Mouse (Mus musculus) heart, postnatal 10 days (tissue): Measurements from ENCODE around the gene Proser2. TPM values are rescaled to one million over a fixed set of nuclear protein-coding genes. Genes with fewer than 3 reads are reported as not detected.
"Not testable (repeated sequence)": the region's sequence is repeated elsewhere in the genome, so short reads cannot be mapped to it uniquely, and the experiment has no call there.

Source experiments
- DNase-seq, 2 experiments: peaks; one replicate each; pipeline ENCODE4 v3.0.0; 2021
- intact Hi-C: fragments of 180-260 bp; cut with DNase I; formaldehyde crosslinking; loops from one replicate; pipeline ENCODE4 v1.15.1; 2025
- total RNA-seq, 2 experiments: library from RNA; stranded (reverse); gene quantifications; 2 replicates each; pipeline ENCODE4 v1.2.3; 2021

Proser2 gene
- total RNA-seq, 2 experiments from 2014 or later: 10.7 to 37.7 TPM

DNA sequence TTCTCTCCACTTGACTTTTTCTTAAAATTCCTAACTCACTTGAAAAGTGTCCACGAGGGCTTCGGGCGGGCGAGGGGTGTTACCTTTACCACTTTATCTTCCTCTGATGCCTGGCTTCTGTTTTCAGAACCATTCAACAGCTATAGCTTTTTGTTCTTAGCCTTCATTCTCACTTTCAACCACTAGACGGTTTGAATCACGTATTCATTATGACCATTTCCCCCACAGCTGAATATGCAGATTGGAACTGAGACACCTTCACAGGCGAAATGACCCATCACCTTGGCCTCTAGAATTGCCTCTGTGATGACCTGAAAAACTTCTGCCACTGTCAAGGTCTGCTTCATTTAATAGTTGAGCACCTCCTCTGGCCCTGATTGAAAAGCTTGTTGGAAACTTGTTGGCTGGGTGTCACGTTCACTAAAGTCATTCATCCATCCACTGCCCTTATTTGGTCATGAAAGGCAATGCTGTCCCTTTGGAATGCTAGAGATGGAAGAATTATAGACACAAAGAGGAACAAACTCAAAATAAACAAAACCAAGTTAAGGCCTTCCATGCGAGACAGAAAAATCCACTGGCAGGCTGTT is 10.7 kb upstream of the Proser2 start:
- no peak for DNase-seq
- intact Hi-C loops: no loop called here

DNA sequence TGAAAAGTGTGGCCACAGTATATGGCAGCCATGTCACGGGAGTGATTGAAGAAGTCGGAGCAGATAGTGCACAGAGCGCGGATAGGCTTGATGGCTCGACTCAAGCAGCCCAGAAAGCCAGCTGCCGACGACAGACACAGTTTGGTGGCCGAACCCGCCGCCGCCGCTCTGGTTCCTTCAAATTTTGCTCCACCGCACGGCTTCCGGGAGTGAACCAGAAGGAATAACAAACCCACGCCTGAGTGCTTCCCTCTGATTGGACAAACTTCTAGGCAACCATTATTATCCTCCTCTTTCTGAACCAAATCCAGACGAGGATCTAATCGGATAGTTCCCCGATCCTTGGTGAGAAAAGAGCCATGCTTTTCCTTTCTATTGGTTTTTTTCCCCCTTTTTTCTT is 3.9 kb upstream of the Proser2 start:
- intact Hi-C loops: no loop called here
- no peak for DNase-seq

DNA sequence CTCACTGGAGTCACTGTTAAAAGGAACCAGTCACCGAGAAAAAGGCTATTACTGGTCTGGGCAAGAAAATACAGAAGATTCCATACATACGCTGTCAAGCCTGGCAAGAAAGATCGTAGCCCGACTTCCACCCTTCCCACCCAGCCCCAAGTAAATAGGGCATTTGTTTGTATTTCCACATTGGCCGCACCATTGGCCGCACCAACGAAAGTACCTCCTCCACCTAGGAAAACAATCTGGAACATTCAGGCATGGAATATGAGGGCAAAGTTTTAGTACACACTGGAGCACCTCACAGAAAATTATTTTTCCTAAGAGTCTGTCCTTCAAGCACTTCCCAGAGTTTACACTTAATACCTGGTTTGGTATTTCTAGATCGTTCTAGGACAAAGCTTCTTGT is 1.1 kb downstream of the Proser2 start:
- intact Hi-C loops: no loop called here
- DNase-seq: no peak

DNA sequence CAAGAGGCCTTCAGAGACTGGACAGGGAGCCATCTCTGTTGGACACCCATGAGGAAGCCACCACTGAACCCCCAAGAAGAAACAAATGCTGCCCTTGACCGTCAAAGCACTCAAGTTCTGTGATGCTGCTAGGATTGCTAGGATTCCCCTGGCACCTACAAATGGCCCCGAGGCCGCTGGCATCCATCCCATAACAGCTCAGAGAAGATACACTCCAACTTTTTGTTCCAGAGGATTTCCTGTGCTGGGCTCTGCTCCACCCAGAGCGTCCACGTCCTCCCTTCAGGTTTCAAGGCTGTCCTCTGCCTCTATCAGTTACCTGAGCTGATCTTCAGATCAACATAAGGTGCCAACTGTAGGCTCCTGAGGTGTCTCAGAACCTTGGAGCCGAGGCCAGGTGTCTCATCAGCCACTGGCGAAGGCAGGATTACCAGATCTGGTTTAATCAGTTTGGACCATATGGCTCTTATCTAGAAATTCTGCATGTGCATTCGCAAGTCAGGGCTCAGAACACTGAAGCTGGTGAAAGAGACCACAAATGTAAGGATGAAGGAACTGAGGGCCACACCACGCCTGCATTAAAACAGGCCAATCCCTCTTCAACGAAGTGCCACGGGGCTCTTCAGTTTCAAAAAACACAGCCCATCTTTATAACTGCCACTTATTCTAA is 1.7 kb downstream of the Proser2 start:
- peak; percentile 43 to 47 for DNase-seq
- intact Hi-C loops: no loop called here

DNA sequence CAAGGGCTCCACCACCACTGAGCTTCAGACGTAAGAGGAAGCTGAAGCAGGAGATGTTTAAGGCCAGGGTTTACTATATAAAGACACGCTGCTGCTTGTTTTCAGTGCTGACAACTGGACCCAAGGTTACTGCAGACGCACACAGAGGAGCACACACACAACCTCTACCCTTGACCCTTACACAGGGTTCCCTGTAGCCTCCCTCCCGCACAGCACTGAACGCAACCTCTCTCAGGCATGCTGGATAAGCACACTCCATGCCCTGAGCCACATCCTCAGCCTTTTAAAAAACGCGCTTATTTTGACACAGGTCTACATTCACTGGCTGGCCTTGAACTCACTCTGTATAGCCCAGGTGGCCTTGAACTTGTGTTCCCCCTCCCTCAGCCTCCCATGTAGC is 7.0 kb downstream of the Proser2 start:
- DNase-seq: no peak
- intact Hi-C loops: no loop called here

DNA sequence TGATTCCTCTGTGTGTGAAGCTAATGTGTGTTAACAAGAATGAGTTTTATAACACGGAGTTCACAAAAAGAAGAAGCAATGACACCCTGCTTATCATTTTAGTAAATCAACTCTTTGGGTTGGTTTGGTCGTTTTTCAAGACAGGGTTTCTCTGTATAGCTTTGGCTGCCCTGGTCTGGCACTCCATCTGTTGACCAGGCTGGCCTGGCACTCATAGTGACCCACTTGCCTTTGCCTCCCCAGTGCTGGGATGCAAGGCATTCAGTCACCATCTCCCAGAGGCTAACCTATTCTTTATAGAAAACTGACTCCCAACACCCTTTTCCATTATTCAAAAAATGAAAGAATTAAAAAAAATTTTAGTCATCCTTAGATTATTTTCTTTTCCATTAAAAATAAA is 8.9 kb downstream of the Proser2 start:
- intact Hi-C loops: no loop called here
- no peak for DNase-seq

DNA sequence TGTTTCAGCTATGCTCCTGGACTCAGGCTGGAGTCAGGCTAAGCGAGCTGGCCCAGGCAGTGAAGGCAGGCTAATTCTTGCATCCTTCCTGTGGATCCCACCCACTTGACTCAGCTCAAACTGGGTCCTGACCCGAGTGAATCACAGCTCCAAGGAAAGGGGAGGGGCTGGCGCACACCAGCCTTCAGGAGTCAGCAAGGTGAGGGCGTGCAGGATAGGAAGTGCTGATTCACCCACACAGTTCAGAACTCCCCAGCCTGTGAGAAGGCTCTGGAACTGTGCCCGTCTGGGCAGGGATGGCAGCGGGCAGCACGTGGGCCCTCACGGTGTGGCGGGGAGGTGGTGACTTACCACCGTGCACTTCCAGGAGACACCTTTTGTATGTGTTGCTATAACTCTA is 11.8 kb downstream of the Proser2 start:
- intact Hi-C loops: no loop called here
- DNase-seq: peak; percentile 79 to 81

DNA sequence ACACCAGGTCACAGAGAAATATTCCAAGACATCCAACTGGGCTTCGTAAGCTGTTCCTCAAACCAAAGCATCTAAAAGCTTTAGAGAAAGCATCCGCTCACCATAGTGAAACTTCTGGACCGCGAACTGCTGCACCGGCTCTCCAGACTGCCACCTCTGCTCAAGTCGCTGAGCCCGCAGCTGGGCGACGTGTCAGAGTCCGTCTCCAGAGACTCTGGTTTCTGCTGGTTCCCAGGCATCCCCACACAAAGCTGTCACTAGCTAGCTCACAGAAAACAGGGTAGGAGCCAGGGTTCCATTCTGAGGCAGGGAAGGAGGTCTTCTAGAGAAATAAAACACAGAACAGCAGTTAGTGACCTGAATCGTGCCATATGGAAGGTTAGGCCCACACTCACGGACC is 16.2 kb downstream of the Proser2 start:
- no peak for DNase-seq
- intact Hi-C loops: no loop called here

DNA sequence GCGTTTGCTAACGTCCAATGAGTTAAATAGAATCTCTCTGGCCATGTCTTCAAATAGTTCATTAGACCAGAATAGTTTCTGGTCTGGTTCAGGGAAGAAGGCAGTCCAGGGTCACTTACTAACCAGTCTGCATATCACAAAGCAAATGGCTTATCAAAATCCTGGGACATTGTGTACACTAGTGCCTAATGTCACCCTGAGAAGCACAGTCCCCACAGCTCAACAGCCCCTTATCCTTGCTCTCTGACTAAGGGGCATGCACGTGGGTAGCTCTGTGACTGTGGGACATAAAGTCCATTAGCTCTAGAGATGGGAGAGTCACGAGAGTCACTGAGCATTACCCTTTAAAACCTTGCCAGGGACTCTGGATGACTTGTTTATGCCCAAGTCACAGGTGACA is 17.4 kb downstream of the Proser2 start:
- intact Hi-C loops: no loop called here
- peak in 1 of 2 experiments; percentile 48 for DNase-seq

DNA sequence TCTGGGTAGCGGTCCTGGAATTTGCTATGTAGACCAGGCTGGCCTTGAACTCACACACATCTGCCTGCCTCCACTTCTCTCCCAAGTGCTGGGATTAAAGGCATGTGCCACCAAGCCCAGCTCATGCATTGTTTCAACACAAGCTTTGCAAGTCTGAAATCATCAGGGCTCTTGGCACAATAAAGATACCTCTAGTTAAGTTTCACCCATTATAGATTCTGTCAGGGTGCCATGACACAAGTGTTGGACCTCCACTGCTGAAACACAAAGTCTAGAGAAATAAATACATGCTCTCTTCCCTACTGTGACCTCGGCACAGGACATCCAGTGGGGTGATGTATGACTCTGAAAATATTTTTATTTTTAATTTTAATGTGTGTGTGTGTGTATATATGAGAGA is 24.6 kb downstream of the Proser2 start:
- intact Hi-C loops: no loop called here
- DNase-seq: no peak

DNA sequence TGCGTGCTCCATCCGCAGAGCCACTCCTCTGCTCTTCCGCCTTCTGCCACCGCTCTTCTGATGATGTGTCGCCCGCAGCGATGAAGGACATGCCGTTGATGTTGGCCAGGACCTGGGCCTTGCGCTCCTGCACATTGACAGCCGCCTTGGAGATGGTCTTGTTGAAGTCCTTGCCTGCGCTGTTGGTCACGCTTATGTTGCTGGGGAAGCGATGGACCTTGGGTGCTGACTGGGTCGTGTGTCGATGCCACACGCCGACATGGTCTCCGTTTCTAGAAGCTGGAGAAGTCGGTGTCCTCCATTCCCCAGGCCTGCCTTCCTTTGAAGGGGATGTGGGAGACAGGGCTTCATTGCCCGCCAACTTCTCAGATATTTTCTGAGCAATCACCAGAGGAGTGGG is 29.3 kb downstream of the Proser2 start:
- intact Hi-C loops: no loop called here
- DNase-seq: no peak

DNA sequence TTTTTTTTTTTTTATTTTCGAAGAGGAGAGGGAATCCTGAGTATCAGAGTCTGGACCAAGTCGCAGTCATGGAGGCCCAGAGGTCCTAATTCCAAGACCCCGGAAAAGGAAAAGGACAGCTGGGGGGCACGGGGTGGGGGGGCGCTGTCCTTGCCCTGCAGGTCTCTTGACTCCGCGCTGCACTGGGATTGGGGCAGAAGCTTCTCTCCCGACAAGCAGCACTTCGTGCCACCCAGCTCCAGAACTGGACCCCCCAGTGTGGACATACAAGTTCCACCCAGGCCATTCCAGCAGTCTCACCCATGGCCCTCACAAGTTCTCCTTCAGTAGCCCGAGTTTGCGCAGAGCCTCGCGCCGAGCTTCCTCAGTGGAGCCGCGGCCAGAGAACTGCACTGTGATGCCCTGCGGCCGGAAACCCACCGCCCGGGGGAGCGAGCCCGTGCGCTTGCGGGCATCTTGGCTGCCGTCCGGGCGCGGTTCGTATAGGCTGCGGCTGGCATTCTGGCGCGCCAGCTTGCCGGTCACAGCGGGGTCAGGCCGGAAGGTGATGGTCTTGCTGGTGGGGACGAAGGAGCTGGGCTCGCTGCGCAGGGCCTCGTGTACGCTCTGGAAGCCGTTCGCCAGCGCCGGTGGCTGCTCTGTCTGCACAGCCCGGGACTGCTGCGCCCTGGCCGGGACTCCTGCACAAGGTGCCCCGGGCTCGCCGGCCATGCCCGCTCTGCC is 29.8 kb downstream of the Proser2 start:
- DNase-seq: peak; percentile 41 to 52
- intact Hi-C loops: no loop called here

DNA sequence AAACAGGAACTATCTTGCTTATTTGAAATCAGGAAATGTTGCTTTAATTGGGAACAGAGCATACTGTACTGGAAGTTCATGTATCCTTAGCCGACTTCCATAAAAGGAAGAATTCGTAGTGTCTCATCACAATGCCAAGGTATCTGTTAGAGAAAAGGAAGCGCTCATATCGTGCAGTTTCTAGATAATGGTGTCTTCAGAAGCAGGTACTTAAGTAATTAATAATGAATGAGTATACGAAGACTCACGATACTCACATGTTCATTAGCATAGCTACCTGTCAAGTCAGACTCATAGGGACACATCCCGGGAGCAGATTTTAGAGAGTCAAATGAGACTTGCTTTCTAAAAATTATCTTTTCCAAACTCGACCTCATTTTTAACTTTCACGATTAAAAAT is 30.6 kb downstream of the Proser2 start:
- no peak for DNase-seq
- intact Hi-C loops: no loop called here

DNA sequence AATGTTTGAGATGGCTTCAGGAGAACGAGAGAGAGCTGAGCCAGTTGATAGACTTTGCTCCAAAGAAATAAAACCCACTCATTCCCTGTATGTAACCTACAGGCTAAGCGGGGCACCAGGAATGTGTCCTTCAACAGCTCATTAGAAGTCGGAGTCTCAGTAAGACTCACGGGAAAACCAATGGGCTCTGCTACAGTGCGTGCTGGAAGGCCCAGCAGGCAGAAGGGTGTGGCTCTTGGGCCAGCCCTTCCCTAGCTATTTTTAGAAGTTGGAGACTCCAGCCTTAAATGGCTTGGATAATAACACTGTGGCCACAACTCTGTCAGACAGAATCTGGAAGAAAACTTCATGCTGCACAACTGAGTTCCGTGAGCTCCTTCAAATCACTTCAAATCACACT is 31.1 kb downstream of the Proser2 start:
- peak; percentile 79 to 83 for DNase-seq
- intact Hi-C loops: no loop called here

DNA sequence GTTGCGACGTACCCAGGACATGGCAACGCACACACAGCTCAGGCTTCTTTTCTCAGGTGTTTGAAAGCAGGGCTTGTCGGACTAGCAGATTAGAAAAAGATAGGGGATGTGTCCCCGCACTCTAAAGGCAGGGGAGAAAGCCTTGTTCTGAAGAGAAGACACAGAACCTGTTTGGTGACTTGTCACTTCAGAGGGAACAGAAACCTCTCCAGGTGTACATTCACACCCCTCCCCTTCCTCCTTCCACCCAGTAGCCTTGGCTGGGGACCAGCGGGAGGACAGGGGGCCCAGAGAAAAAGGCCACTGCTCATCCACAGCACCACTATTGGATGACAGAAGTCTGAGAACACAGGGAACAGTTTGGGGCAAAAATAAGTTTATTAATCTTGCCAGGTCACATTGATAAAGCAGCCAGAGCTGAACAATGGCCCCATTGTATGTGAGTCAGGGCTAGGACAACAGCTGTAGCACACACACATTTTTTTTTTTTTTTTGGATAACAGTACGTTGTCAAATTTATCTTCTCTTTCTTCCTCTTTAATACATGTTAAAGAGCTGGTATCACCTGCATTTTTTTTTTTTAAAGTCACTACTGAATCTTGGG is 32.8 kb downstream of the Proser2 start:
- intact Hi-C loops: no loop called here
- no peak for DNase-seq

DNA sequence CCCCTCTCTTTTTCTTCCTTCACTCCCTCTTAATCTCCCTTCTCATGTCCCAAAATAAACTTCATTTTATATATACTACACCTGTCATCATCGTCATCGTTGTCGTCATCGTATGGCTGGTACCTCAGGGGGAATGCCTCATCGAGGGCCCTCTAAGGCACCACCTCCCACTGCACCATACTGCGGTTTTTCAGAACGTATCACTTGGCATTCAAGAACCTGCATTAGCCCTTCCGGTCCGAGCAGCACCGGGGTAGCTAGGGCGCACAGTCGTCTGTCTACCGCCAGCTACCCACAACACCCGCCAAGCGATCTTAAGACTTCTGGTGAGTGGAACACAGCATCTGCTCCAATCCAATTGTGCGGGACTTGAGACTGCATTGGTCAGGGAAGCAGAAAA is 40.1 kb downstream of the Proser2 start:
- DNase-seq, intact Hi-C loops: not testable (repeated sequence)

DNA sequence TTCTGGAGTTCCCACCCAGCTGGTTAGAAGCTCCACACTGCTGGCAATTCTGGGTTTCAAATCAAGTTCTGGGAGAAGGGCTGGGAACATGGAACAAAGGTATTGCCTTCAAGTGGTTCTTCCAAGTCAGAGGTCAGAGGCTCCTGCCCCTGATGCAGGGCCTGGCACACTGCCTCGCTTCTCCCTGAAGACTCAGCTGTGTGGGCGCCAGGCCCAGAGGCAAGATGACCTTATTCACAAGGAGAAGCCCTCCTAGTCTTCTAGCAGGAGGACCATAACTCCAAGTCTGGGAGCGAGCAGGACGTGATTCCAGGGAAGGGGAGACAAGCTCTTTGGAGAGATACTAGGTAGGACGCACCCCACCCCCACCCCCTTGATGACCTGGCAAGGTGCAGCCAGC is 42.9 kb downstream of the Proser2 start:
- intact Hi-C loops: no loop called here
- DNase-seq: no peak

DNA sequence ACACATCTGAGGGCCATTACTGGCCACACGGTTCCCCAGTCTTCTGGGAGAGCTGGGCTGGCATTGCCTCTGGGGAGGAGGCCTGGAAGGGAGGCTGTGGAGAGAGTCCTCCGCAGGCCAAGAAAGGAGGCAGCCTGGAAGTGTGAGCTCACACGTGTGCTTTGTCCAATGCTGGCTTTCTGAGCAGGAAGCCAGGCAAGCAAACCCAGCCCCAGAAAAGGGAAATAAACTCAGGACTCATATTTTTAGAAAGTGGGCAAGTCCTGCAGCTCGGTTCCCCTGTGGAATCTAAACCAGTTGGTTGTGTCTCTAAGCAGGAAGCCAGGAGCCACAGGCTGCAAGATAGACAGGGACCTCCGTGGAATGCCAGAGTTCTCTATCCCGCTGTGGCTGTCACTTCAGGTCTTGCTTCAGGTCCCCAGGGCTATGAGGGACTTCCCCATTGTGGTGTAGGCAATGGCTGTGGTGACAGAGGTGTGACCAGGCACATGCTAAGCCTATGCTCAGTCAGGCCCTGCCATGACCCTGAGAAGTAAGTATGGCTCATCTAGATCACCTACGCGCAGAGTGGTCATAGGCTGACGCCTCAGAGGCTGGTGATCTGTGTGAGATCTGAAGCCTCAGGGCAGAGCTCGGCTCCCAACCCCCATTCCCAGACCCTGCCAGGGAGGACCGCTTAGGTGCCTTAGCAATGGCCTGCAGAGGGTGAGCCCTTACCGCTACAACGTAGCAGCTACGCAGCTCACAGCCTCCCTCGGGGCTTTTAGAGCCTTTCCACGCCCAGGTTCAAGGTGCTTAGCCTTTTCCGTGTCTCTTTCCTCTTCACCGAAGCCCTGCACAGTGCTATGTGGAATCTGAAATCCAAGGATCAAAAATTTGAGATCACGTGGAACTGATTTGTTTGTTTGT is 44.1 kb downstream of the Proser2 start:
- intact Hi-C loops: no loop called here
- no peak for DNase-seq

DNA sequence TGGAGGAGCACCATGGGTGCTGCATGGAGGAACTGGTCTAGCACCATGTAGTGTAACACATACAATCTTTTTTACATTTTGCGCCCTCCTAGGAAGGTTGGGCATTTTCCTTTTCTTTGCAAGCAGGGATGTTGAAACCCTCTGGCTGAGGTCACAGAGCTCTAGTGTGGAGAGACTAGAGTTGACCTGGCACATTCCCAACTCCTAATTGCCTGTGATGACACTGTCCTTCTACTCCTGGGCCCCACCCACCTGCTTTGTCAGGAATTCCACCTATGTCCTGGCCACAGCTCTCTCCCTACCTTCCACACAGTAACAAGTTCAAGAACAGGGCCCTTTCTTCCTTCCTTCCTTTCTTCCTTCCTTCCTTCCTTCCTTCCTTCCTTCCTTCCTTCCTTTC is 46.3 kb downstream of the Proser2 start:
- DNase-seq: no peak
- intact Hi-C loops: no loop called here

DNA sequence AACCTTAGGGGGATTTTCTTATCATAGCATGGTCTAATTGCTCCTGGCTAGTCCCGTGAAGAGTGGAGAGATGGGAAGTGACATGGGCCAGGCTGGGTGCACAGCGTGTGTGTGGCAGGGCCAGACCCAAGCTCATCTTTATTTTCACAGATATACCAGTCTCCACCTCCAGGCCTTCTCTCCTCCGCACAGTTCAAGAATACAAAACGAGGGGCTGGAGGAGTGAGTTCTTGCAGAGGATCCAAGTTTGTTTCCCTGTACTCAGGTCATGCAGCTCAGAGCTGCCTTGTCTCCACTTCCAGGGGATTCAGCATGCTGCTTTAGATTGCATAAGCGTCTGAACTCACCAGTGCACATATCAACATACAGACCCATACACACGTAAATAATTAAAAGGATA is 47.4 kb downstream of the Proser2 start:
- no peak for DNase-seq
- intact Hi-C loops: no loop called here

DNA sequence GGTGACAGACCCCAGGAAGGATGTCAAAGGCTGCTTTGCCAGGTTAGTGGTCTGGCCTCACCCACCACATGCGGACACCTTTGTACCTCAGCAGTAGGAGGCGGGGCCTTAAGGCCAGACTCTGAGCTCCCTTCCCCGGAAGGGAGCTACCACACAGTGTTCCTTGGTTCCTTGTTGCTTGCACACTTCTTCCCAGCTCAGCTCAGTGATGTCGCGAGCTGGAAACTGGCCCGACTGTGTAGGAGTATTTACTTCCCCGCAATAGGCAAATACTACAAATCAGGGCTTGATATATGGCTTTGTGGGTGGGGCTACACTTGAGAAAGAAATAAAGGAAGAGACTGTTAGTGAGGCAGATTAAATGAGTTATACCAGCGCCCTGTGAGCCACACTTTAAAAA is 48.9 kb downstream of the Proser2 start:
- intact Hi-C loops: no loop called here
- no peak for DNase-seq
